Mouse (Mus musculus) large intestine, adult 2 months (tissue): ENCODE data around the gene Sirpa. TPM values are rescaled to one million over a fixed set of nuclear protein-coding genes. Genes with fewer than 3 reads are reported as not detected.
A peak's percentile ranks its signal among the peaks of the same experiment; 100 is the strongest.

Experiments used
- DNase-seq: peaks from one replicate; pipeline ENCODE4 v3.0.0-alpha.2; 2012; ENCODE audit warnings: low read depth, low spot score
- WGBS: fragments of 180-500 bp; shearing (Covaris S2); methylation state at CpG from one replicate; pipeline ENCODE4 v1.1.7; 2018; 5-methylcytosine and 5-hydroxymethylcytosine counted together
- polyA plus RNA-seq: library from polyadenylated mRNA; depleted of rRNA; stranded (reverse); fragments of >200 nt; gene quantifications from 2 replicates; pipeline ENCODE4 v1.2.3, GENCODE M21; 2012

The Sirpa gene
- polyA plus RNA-seq, 1 experiment: 16.6 TPM

DNA sequence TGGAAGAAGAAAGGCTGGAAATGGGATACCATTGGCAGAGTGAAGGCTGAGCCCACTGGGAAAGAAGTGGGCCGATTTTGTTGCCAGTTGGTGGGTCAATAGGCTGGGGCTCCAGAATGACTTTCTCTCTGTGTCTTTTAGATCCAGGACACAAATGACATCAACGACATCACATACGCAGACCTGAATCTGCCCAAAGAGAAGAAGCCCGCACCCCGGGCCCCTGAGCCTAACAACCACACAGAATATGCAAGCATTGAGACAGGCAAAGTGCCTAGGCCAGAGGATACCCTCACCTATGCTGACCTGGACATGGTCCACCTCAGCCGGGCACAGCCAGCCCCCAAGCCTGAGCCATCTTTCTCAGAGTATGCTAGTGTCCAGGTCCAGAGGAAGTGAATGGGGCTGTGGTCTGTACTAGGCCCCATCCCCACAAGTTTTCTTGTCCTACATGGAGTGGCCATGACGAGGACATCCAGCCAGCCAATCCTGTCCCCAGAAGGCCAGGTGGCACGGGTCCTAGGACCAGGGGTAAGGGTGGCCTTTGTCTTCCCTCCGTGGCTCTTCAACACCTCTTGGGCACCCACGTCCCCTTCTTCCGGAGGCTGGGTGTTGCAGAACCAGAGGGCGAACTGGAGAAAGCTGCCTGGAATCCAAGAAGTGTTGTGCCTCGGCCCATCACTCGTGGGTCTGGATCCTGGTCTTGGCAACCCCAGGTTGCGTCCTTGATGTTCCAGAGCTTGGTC, 37.3 kb downstream of the Sirpa start:
- DNase-seq: no peak

DNA sequence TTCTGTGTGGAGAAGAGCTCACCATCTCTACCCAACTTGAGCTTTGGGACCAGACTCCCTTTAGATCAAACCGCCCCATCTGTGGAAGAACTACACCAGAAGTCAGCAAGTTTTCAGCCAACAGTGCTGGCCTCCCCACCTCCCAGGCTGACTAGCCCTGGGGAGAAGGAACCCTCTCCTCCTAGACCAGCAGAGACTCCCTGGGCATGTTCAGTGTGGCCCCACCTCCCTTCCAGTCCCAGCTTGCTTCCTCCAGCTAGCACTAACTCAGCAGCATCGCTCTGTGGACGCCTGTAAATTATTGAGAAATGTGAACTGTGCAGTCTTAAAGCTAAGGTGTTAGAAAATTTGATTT, 37.9 kb downstream of the Sirpa start:
- 93% methylated on average over 3 of the region's 3 CpGs for WGBS
- DNase-seq: no peak

More for the DNA sequence above, 37.3 kb downstream of the Sirpa start:
- 91% methylated on average over 15 of the region's 15 CpGs for WGBS

DNA sequence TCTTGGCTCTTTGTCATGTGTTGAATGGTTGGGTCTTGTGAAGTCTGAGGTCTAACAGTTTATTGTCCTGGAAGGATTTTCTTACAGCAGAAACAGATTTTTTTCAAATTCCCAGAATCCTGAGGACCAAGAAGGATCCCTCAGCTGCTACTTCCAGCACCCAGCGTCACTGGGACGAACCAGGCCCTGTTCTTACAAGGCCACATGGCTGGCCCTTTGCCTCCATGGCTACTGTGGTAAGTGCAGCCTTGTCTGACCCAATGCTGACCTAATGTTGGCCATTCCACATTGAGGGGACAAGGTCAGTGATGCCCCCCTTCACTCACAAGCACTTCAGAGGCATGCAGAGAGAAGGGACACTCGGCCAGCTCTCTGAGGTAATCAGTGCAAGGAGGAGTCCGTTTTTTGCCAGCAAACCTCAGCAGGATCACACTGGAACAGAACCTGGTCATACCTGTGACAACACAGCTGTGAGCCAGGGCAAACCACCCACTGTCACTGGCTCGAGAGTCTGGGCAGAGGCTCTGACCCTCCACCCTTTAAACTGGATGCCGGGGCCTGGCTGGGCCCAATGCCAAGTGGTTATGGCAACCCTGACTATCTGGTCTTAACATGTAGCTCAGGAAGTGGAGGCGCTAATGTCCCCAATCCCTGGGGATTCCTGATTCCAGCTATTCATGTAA, 38.5 kb downstream of the Sirpa start:
- DNase-seq: no peak

DNA sequence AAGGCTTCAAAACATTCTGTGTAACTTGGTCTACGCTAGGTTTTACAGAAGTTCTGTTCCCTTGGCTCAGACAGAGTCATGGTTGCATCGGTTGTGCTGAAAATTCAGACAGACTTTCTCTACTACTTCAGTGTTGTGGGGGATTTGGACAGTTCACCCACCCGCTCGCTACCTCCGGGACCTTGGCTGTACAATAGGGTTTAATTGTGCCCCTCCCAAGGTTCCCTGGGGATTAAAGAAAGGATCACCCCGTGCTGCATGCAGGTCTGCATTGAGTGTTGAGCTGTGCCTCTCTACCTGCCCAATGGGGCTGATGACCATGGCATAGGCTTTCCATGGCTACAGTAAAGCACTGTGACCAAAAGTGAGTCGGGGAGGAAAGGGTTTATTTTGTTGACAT, 39.7 kb downstream of the Sirpa start:
- DNase-seq: no peak
- WGBS: 90% methylated on average over 7 of the region's 7 CpGs

More for the DNA sequence above, 38.5 kb downstream of the Sirpa start:
- 78% methylated on average over 7 of the region's 7 CpGs for WGBS

DNA sequence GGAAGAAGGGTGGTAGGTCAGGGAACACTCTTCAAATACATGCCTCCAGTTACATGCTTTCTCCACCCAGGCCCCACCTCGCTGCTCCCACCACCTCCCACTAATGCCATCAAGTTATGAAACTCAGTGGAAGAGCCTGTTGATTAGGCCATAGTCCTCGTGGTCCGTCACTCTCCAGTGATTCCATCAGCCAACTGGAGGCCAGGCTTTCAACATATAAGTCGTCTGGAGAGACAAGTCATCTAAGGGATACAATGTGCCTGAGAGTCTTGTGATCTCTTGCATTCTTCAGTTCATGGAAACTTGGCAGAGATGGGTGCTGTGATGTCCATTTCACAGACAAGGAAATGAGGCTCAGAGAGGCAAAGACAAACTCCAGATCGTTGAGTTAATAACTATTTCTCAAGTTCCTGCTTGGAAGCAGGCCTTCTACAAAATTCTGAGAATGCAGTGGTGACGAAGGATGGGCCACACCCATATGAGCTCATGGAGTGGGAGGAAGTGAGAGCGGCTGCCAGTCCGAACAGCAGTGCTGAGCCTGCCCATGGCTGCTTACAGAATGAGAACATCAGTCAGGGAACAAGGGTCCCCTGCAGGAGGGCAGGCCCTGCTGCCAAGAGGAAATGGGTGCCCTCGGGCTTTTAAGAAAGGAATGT, 40.6 kb downstream of the Sirpa start:
- 29% methylated on average over 9 of the region's 9 CpGs for WGBS

DNA sequence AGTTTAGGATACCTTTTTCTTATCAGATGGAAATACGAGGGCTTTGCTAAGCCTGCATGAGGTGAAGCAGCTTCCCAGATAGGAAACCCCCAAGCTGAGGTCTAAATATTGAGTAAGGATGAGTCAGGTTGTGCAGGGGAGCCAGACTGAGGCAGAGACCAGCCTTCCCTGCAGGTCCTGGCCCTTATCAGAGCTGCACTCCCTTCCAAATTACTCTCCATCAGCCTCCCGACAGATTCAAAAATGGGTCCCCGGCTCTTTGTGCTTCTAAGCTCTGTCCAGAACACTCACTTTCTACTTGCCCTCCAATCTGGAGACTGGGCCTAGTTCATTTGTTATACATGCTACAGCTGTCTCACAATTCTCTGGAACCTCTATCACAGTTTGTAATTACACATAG, 41.3 kb downstream of the Sirpa start:
- DNase-seq: no peak
- WGBS: 68% methylated on average over 3 of the region's 3 CpGs

More for the DNA sequence above, 40.6 kb downstream of the Sirpa start:
- no peak for DNase-seq

DNA sequence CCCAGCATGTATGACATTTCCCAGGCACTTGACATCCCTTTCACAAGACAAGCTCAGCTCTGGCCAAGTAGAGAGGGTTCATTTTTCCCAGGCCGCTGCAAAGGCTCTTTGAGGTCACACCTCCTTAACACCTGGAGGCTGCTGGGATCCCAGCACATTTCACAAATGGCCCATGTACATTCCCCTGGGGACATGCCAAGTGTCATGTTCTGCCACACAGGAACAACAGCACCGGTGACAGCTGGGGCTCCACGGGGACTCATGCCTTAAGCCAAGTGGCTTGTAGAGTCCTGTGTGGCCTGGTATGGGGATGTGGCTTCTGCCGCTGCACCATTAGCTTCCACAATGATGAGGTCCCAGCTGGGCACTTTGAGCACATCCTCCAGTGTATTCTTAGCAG, 60.0 kb downstream of the Sirpa start:
- 71% methylated on average over 4 of the region's 4 CpGs for WGBS
- DNase-seq: no peak

DNA sequence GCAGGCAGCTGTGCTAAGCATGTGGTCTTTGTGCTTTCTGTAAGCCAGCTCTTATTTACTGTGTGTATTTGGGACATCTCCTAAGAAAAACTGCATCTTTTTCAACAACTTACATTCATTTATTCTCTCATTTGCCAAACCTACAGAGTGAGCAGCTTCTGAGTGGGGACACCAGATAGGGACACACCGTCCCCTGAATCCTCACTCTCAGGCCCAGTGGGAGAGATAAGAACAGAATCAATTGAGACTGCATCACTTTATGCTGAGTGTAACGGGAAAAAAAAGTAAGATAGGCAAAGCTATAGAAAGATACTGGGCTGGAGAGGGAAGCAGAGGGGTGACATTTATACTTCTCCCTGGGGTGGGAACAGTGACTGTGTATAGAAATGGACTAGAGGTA, 61.0 kb downstream of the Sirpa start:
- WGBS: 86% methylated on average over 2 of the region's 2 CpGs
- DNase-seq: no peak

DNA sequence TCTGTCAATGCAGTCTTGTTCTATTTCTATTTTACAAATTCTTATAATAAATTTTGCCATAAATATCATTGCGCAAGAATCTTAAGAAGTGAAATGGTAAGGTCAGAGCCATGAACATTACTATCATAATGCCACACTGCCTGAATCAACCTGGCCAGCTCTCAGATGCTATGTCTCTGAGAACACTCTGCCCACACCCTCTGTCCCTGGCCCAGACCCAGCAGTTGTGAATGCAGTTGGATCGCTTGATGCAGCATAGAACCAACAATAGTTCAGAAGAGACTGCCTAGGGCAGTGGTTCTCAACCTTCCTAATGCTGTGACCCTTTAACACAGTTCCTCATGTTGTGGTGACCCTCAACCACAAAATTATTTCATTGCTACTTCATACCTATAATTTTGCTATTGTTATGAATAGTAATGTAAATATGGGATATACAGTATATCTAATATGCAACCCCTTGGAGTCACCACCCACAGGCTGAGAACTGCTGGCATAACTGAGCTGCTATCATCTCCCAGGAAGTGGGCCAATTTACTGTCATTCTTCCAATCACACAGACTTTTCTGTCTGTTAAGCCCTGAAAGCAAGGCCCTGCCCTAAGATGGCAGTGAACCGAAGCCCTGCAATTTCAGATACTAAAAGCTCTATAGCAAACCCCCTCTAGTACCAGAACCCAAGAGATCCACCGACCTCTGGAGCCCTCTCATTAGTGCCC, 61.8 kb downstream of the Sirpa start:
- WGBS: 83% methylated on average over 4 of the region's 4 CpGs
- no peak for DNase-seq

DNA sequence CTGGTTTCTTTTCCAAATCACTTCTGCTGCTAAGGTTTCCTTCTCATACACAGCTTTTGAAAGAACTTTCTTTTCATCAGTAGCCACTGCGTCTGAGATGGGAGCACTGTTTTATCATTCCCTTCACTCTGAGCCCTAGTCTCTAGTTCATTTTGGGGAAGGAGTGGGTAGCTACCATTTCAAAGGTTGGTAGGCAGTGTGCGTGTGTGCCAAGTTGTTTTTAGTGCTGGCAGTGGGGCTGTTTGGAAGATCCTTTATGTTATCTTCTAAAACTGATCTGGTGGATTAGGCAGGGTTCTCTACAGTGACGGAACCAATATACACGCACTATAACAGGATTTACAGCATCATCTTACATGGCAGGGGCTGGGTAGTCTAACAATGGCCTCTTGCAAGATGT, 62.4 kb downstream of the Sirpa start:
- DNase-seq: no peak
- 90% methylated on average over 4 of the region's 4 CpGs for WGBS

DNA sequence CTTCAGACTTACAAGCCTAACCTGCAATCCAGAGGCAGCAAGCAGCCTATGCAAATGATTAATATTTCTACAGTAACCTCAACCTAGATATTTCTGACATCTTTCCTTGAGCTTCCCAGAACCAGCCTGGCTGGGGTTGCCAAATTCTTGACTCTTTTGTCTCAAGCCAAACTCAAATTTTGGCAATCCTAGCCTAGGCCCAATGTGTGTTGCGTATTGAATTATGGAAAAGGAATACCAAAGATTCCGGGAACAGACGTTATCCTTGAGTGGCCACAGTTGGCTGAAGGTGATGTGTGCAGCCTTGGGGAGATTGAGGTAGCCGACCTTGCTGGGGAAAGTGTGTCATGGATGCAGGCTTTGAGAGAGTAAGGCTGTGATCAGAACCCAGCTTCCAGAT, 66.2 kb downstream of the Sirpa start:
- 79% methylated on average over 4 of the region's 4 CpGs for WGBS
- DNase-seq: no peak

DNA sequence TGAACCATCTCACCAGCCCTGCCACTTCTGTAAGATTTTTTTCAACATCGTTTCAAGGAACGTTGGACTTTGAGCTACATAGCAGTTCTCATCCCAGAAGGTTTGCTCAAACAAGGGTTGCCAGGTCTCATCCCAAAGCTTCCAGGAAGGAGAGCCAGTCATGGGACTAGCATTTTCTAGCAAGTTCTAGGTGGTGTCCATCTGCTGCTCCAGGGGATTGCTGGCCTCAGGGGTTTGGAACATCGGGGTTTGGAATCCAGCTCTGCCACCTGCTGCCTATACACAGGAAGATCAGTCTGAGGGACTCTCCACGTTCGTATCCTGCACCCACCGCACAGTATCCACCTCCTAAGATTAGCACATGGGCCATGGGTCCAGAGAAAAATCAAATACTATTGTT, 67.4 kb downstream of the Sirpa start:
- 49% methylated on average over 6 of the region's 6 CpGs for WGBS

DNA sequence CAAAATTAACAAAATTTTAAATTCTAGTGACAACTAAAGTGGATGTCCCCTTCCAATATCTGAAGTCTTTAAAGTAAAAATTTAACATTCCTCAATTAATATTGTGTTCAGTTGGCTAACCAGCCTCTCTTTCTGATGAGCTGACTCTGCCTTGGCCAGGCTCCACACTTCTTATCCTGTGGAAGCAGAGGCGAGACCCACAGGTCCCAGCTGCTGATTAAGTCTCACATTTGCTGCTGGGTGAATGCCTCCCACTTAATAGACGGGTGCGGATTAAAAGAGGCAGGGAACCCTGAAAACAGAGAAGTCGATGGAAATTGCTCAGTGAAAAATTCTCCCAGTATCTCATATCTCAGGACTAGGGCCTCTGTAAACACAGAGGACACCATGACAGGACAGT, 69.8 kb downstream of the Sirpa start:
- 69% methylated on average over 4 of the region's 4 CpGs for WGBS
- no peak for DNase-seq

More for the DNA sequence above, 67.4 kb downstream of the Sirpa start:
- no peak for DNase-seq

DNA sequence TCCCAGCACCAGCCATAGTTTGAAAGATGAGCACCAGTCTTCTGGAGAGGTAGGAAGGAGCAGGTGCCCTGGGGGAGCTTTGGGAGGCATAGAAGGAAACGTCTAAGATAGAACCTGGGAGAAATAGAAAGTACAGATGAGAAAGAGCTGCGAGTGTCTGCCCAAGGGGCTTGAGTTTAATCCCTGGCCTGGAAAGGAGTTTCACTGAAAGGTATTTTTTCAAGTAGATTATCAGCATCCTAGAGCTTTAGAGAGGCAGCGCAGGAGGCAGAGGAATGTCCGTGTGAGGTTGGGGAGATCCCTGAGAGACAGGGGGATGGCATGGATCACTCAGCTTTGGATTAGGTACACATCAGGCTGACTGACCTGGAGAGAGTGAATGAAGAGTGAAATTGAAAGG, 79.3 kb downstream of the Sirpa start:
- DNase-seq: no peak
- WGBS: 75% methylated on average over 4 of the region's 4 CpGs

DNA sequence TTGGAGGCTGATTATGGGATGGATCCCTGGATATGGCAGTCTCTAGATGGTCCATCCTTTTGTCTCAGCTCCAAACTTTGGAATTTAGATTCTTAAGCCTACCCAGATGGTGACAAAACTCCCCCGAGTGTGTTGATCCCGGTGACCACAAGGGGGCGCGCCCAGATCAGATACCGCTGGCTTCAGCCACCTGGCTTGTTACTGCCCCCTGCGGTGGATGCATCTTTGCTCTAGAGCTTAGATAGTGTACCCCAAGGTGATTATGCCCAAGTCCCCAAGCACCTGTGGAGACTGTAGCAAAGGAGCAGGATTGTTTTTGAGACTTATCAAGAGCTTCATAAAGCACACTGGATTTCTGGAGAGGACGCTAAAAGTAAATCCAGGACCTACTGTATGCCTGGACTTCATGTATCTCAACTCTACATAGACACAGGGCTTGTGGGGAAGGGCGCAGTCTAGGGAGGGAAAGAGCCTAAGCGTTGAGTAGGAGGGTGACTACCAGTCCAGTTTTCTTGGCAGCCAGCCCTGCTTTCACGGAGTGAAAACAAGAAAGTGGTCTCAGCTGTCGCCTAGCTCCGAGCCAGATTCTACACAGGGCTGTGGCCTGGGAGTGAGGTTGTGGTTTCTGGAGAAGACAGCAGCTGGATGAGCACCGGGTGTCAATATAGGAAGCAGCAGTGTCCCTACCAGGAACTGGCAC, 82.5 kb downstream of the Sirpa start:
- peak; percentile 33 for DNase-seq

DNA sequence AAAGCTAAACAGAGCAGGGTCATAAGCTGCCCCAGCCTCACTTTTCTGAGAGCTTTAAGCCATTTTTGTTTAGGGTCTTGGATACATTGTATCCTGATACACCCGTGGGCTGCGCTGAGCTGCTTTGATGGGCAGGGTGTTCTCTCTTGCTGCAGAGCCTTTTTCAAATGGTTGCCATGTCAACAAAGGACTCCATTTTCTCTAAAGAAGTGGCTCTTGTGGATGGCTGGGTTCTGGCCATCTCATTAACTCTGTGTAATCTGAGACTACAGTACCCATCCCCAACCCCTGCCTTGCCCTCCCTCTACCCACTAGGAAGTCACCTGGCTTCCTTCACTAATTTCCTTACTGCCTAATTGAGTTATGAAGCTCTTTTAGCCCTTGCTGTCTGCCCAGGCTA, 85.0 kb downstream of the Sirpa start:
- WGBS: 45% methylated on average over 2 of the region's 2 CpGs

More for the DNA sequence above, 82.5 kb downstream of the Sirpa start:
- 29% methylated on average over 13 of the region's 13 CpGs for WGBS

DNA sequence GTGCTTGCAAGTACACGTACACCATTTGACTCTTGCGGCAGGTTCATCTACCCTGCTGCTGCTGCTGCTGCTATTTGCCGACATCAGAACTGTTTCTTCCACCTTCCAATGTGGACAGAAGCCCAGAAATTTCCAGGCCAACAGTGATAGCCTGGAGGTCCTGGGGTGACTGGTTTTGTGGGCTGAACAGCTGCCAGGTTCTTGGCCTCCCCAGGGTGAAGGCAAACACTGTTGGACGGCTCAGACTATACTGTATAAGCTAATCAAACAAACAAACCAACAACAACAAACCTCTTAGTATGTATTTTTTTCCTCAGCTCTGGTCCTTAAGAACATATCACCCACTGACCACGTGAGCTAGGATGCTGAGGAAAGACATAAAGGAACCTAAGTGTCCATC, 86.4 kb downstream of the Sirpa start:
- DNase-seq: no peak
- 71% methylated on average over 5 of the region's 5 CpGs for WGBS

More for the DNA sequence above, 85.0 kb downstream of the Sirpa start:
- no peak for DNase-seq

DNA sequence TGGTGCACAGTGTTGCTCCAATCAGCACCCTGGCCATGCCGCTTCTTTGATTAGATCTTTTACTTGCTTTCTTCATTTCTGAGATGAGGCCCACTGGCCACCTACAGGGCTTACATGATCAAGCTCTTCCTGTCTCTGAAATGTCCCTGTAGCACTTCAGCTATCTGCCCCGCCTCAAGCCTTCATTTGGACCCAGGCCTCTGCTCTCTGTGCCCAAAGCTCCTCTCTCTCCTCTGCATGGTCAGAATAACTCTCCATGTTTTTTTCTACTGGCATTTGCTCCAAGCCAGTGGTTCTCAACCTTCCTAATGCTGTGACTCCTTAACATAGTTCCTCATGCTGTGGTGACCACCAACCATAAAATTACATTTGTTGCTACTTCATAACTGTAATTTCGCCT, 87.6 kb downstream of the Sirpa start:
- WGBS: 78% methylated on average over 3 of the region's 3 CpGs
- DNase-seq: no peak
